Mouse (Mus musculus) hindbrain, embryonic 16.5 days (tissue): Measurements from ENCODE around the gene Atrnl1. TPM values are rescaled to one million over a fixed set of nuclear protein-coding genes. Genes with fewer than 3 reads are reported as not detected.
A peak's percentile ranks its signal among the peaks of the same experiment; 100 is the strongest.

Source experiments
- ATAC-seq: fragments of 200-750 bp; cut with Nextera tagmentation; 2 replicates; pipeline ENCODE4 v1.8.0; 2017; ENCODE audit warnings: moderate TSS enrichment, moderate library complexity
- H3K27ac ChIP-seq: fragments of 300-500 bp; sonication (generic); 2 replicates; pipeline ENCODE4 v1.5.1; 2014; ENCODE audit warnings: low read depth, mild to moderate bottlenecking, control low read depth, low read length, moderate library complexity
- H3K27me3 ChIP-seq: fragments of 300-500 bp; sonication (generic); replicated peaks from 2 replicates; pipeline ENCODE4 v1.6.1; 2014; ENCODE audit warnings: low read length; ENCODE audit not compliant: control insufficient read depth, insufficient read depth
- H3K36me3 ChIP-seq: fragments of 300-500 bp; sonication (generic); 2 replicates; pipeline ENCODE4 v1.6.1; 2014; ENCODE audit warnings: mild to moderate bottlenecking, low read length, moderate library complexity, mixed read lengths; ENCODE audit not compliant: control insufficient read depth, insufficient read depth
- H3K4me1 ChIP-seq: fragments of 300-500 bp; sonication (generic); 2 replicates; pipeline ENCODE4 v1.6.1; 2014; ENCODE audit warnings: low read depth, low read length; ENCODE audit not compliant: control insufficient read depth, insufficient read depth
- H3K4me2 ChIP-seq: fragments of 300-500 bp; sonication (generic); 2 replicates; pipeline ENCODE4 v1.6.1; 2014; ENCODE audit warnings: mild to moderate bottlenecking, low read length, control low read depth, moderate library complexity
- H3K4me3 ChIP-seq: fragments of 300-500 bp; sonication (generic); 2 replicates; pipeline ENCODE4 v1.5.1; 2014; ENCODE audit warnings: mild to moderate bottlenecking, low read length, control low read depth, moderate library complexity
- H3K9ac ChIP-seq: fragments of 300-500 bp; sonication (generic); 2 replicates; pipeline ENCODE4 v1.6.1; 2014; ENCODE audit warnings: low read depth, mild to moderate bottlenecking, control low read depth, low read length, moderate library complexity
- H3K9me3 ChIP-seq: fragments of 300-500 bp; sonication (generic); 2 replicates; pipeline ENCODE4 v1.6.1; 2014; ENCODE audit warnings: mild to moderate bottlenecking, low read length, moderate library complexity; ENCODE audit not compliant: control insufficient read depth
- WGBS: fragments of 180-500 bp; shearing (Covaris S2); extraction: QIAGEN DNeasy Blood & Tissue Kit; methylation state at CpG from one replicate; pipeline ENCODE4 v1.1.7; 2014; 5-methylcytosine and 5-hydroxymethylcytosine counted together
- microRNA-seq: library from miRNA; unstranded; fragments of <30 nt; microRNA quantifications from one replicate; pipeline ENCODE4, GENCODE M21; 2017
- polyA plus RNA-seq: library from polyadenylated mRNA; unstranded; fragments of >200 nt; fragmentation: Nextera tagmentation; extraction: Ambion mirVana; gene quantifications from 2 replicates; pipeline ENCODE4 v1.2.1, GENCODE M21; 2015

The Atrnl1 gene
- polyA plus RNA-seq, 1 experiment from 2014 or later: 5.3 TPM

DNA sequence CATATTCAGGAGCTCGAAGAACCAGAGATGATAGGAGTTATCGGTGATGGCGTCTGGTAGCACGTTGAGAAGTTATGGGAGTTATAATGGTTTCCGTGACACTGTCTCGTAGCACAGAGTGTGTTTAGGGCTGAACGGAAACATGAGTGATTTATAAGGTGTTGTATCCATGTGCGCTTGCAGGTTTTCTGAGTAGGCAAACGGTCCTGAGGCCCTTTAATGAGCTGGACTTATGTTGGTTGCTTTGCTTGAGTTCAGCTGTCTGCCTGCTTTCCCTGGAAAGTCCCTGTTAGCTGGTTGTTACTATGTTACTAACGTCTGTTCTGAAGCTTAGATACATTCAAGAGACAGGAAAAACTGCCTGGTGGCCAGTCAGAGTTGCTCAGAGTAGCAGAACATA, 567.6 kb downstream of the Atrnl1 start:
- no peaks in the 10 kb centered on the region for H3K9me3 ChIP-seq
- no peak overlapping the region for H3K27ac ChIP-seq
- H3K36me3 ChIP-seq: no peaks in the 10 kb centered on the region
- H3K9ac ChIP-seq: no peak overlapping the region
- no peak for ATAC-seq
- H3K4me1 ChIP-seq: peaks cover 10% of the 10 kb centered on the region
- 89% methylated on average over 10 of the region's 10 CpGs for WGBS
- H3K4me3 ChIP-seq: no peak overlapping the region
- no peak overlapping the region for H3K4me2 ChIP-seq
- H3K27me3 ChIP-seq: no peaks in the 10 kb centered on the region

- Histone ChIP-seq H3K4me1 (peaks cover 10% of the 10 kb centered on the region), H3K9ac (0 out of 2 replicates have a peak overlapping the region, but pooled peaks have one; percentile 27), H3K36me3 (no peaks in the 10 kb centered on the region), H3K27me3 (no peaks in the 10 kb centered on the region), H3K4me2 (peak overlapping the region; percentile 31), H3K4me3 (no peak overlapping the region), H3K9me3 (no peaks in the 10 kb centered on the region), H3K27ac (no peak overlapping the region)
- WGBS: 4% methylated on average over 5 of the region's 5 CpGs
- no peak for ATAC-seq
Observed at GRCm38 (mm10) chr19:58180773-58181172, 569.9 kb downstream of the Atrnl1 start.

Small RNA genes lying within 50 kb of the gene (microRNA-seq; reads per million reads assigned to microRNA genes)
- gene Mir5623: 1.7 reads per million

Other genes starting within 250 kb of the Atrnl1 start
- gene Trub1, start 158.1 kb upstream of the Atrnl1 start, polyA plus RNA-seq: 13.7 and 14.5 TPM in 2 replicates